ENCODE assay signal across 34 mouse cellular contexts in the genomic region with DNA sequence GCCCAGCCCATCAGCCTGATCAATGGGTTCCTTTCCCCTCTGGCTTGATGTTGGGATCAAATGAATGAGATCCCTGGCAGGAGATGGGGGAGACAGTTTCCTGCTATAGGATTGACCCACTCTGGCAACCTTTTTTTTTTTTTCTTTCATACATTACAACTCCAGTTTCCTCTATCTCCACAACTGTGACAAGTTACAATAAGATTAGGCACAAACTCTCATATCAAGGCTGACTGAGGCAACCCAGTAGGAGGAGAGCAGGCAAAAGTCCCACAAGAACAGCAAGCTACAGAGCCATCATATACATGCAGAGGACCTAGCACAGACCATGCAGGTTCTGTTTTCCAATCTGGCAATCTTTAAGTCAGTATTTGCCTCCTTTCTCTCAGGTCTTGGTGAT.
"Had no signal": no experiment of that assay in that cellular context is flagged by ENCODE, and none has a peak within 500 bp of the region (broad histone marks: within the 10 kb centered on the region; RNA-seq: fewer than 3 reads in every experiment).

No protein-coding gene starts in this region.

- H3K36me3 ChIP-seq: heart, embryonic 10.5 days; heart, embryonic 12.5 days; heart, embryonic 13.5 days; heart, embryonic 15.5 days; hindbrain, embryonic 10.5 days; hindbrain, embryonic 12.5 days; hindbrain, embryonic 13.5 days; hindbrain, embryonic 15.5 days; intestine, embryonic 15.5 days; kidney, embryonic 15.5 days had no signal

- DNase-seq: heart, postnatal 10 days; heart, postnatal 14 days; heart, postnatal 36 days; heart, postnatal 4 days; kidney, adult 11 months; kidney, adult 18-20 months; kidney, adult 2 months; kidney, adult 8-10 months; kidney, adult 9 months; kidney, postnatal 10 days; kidney, postnatal 14 days; kidney, postnatal 25 days; kidney, postnatal 36 days; kidney, postnatal 4 days; layer of hippocampus, adult 9-11 months; layer of hippocampus, postnatal 36 days had no signal

- H3K27ac ChIP-seq: heart, embryonic 10.5 days; heart, embryonic 13.5 days; heart, embryonic 15.5 days; hindbrain, embryonic 10.5 days; hindbrain, embryonic 12.5 days; hindbrain, embryonic 13.5 days; hindbrain, embryonic 14.5 days; hindbrain, embryonic 15.5 days; hindbrain, postnatal 0 days; intestine, embryonic 15.5 days; kidney, embryonic 15.5 days had no signal

- H3K4me1 ChIP-seq: heart, embryonic 10.5 days; hindbrain, embryonic 10.5 days; hindbrain, embryonic 12.5 days; hindbrain, embryonic 13.5 days; hindbrain, embryonic 15.5 days; intestine, embryonic 15.5 days; kidney, embryonic 15.5 days had no signal

- H3K4me3 ChIP-seq: heart, embryonic 10.5 days; heart, embryonic 12.5 days; heart, embryonic 13.5 days; heart, embryonic 15.5 days; hindbrain, embryonic 10.5 days; hindbrain, embryonic 12.5 days; hindbrain, embryonic 13.5 days; hindbrain, embryonic 15.5 days; intestine, embryonic 15.5 days; kidney, embryonic 15.5 days; layer of hippocampus, adult 2 months had no signal

- ATAC-seq: hindbrain, embryonic 16.5 days; hindbrain, postnatal 0 days; inflammation-experienced regulatory T-cells, adult 6 months; intestine, embryonic 15.5 days; intestine, embryonic 16.5 days; intestine, postnatal 0 days had no signal

- H3K9ac ChIP-seq: heart, embryonic 12.5 days; heart, embryonic 13.5 days; heart, embryonic 15.5 days; hindbrain, embryonic 12.5 days; hindbrain, embryonic 13.5 days; hindbrain, embryonic 14.5 days; hindbrain, embryonic 15.5 days; intestine, embryonic 15.5 days; kidney, embryonic 15.5 days had no signal

- H3K4me2 ChIP-seq: heart, embryonic 11.5 days; heart, embryonic 12.5 days; heart, embryonic 13.5 days; heart, embryonic 15.5 days; hindbrain, embryonic 12.5 days; hindbrain, embryonic 13.5 days; hindbrain, embryonic 14.5 days; hindbrain, embryonic 15.5 days; intestine, embryonic 15.5 days; kidney, embryonic 15.5 days had no signal

- H3K27me3 ChIP-seq: heart, embryonic 12.5 days; heart, embryonic 13.5 days; heart, embryonic 15.5 days; hindbrain, embryonic 12.5 days; hindbrain, embryonic 13.5 days; hindbrain, embryonic 15.5 days; intestine, embryonic 15.5 days; kidney, embryonic 15.5 days had no signal

- H3K9me3 ChIP-seq: heart, embryonic 10.5 days; heart, embryonic 12.5 days; heart, embryonic 13.5 days; heart, embryonic 15.5 days; hindbrain, embryonic 10.5 days; hindbrain, embryonic 12.5 days; hindbrain, embryonic 13.5 days; hindbrain, embryonic 15.5 days; intestine, embryonic 15.5 days; kidney, embryonic 15.5 days had no signal
